Mouse (Mus musculus): ENCODE data around the gene Adam15.
A peak's percentile ranks its signal among the peaks of the same experiment; 100 is the strongest.

DNA sequence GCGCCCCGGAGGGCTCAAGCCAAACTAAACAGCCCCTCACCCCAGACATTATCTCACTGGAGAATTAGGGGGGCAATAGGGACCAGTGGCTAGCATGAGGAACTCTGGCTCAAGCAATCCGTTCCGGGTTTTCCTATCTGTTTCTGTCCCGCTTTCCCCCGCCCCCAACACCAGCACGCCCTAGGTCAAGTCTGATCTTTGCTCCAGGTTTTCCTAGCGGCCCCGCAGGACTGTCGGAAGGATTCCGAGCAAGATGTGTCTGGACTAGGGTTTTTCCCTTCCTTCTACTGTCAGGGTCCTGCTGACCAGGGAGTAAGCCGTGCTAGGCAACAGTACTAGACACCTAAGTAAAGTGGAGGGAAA lies 45.1 kb upstream of the Adam15 start:
- TF ChIP-seq POLR2A (IDR thresholded peaks at IDR 0.05; ENCODE audit: low read depth, low read length) (peak; percentile 85), CTCF (IDR thresholded peaks at IDR 0.05; ENCODE audit: borderline replicate concordance, insufficient read depth, low read length) (no peak)

All from embryonic fibroblast, embryonic 13.5 days (primary cell).